Mouse (Mus musculus): Measurements from ENCODE around the gene Kin. TPM values are rescaled to one million over a fixed set of nuclear protein-coding genes. Genes with fewer than 3 reads are reported as not detected.

The Kin gene
- total RNA-seq (2021) = 10 to 100 TPM; 16.5 to 20.0 TPM
- long read RNA-seq, experiment 1, transcript Kin-201 (5 exons, 1,472 nt) = major isoform, 20 of 21 reads
- long read RNA-seq, experiment 1, partial matches to known transcripts = 0 of 21 reads
- long read RNA-seq, experiment 1, other reads (novel, unspliced or antisense) = 1 of 21 reads
- long read RNA-seq, experiment 2, transcript Kin-201 (5 exons, 1,472 nt) = major isoform, 10 of 12 reads
- long read RNA-seq, experiment 2, partial matches to known transcripts = 1 of 12 reads
- long read RNA-seq, experiment 2, other reads (novel, unspliced or antisense) = 1 of 12 reads

- peak; percentile 97 for DNase-seq
Measured at GRCm38 (mm10) chr2:10080310-10081010, at the start of gene Kin, which contains the start of gene Atp5c1. TSS of gene Kin (plus strand) at chr2:10080593. TSS of gene Atp5c1 (minus strand) at chr2:10080510.

- DNase-seq = no peak
Measured at GRCm38 (mm10) chr2:10033684-10034083, 46.7 kb upstream of the Kin start.

DNA sequence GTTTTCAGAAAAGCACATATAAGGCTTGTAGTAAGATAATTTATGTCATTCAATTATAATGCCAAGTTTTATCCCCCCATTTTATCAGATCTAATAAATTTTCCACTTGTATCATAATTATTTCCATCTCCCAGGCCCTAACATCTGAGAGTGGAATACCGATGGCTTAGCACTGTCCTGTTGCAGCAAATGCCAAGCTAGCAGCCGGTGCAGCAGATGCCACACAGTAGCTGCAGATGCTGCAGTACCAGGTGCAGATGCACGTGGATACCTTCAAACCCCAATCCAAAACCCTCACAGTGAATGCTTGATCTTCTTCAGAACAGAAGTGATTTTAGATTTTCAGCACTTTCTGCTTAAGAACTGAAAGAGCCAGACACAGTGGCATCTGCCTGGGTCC is 45.4 kb upstream of the Kin start:
- DNase-seq = no peak

DNA sequence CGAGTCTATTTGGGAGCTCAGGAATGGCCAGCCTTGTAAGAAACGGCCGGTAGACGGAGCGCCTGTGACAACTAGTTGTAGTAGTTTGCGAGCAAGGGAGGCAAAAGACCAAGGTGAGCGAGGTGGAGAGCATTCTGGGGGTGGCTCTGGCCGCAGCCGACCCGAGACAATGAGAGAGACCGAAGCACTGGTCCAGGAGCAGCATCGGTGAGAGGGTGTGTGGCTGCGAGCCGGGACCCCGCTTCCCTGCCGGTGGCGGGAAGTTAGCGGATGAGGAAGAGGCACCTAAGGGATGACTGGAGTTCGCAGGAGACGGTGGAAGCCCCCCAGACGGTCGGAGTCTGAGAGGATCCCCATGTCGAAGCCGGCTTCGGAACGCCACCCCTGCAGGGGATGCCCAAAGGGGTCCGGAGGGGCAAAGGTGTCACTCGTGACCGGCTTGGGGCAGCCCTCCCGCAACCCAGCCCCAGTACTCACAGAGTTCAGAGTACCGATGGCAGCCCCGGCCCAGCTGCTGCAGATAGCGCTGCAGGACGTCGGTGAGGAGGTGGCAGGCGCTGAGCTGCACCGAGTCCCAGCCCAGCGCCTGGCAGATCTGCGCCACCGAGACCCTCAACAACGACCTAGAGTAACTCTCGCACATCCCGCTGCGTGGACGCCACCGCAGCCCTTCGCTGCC is 32.5 kb upstream of the Kin start:
- DNase-seq = peak; percentile 37

GRCm38 (mm10) chr2:10048461-10048860 is 31.9 kb upstream of the Kin start, which contains the start of gene Taf3:
TSS of gene Taf3 (minus strand) at chr2:10048596.
- DNase-seq = peak; percentile 96

- no peak for DNase-seq
Measured at GRCm38 (mm10) chr2:10049456-10049855, 30.9 kb upstream of the Kin start.

- no peak for DNase-seq
Measured at GRCm38 (mm10) chr2:10050878-10051277, 29.5 kb upstream of the Kin start.

DNA sequence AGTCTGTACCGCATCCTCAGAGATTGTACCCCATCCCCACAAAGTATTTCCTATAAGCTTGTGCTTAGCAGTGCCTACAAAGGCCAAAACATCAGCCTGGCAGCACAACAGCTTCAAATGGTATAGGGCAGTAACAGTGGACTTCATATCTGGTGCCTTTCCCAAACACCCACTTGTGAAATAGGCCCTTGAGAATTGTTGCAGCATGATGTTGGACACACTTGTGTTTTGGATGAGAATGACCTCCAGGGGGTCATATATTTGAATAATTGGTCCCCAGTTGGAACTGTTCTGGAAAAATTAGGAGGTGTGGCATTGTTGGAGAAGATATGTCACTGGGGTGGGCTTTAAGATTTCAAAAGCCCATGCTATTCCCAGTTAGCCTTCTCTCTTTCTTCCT is 28.4 kb upstream of the Kin start:
- peak; percentile 42 for DNase-seq

- DNase-seq = no peak
Measured at GRCm38 (mm10) chr2:10058836-10059235, 21.6 kb upstream of the Kin start.

DNA sequence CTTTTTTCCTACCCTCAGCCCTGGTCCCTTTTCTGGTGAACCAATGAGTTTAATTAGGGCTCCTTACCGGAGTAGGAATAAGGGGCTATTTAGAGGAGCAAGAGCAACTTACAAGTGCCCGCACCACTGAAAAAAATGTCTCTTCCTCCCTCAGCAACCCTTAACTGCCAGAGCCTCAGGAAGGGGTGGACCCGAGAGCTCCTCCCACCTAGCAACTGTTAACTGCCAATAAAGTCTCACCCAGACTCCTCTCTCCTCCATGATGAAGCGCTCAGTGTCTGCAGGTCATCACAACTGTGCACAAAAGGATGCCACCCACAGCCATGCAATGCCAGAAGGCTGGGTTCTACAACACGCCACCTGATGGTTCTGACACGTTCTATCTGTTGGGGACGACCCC is 8.6 kb upstream of the Kin start:
- no peak for DNase-seq

GRCm38 (mm10) chr2:10074470-10074869 is 5.9 kb upstream of the Kin start:
- no peak for DNase-seq

- no peak for DNase-seq
Measured at GRCm38 (mm10) chr2:10076675-10077074, 3.7 kb upstream of the Kin start.

DNA sequence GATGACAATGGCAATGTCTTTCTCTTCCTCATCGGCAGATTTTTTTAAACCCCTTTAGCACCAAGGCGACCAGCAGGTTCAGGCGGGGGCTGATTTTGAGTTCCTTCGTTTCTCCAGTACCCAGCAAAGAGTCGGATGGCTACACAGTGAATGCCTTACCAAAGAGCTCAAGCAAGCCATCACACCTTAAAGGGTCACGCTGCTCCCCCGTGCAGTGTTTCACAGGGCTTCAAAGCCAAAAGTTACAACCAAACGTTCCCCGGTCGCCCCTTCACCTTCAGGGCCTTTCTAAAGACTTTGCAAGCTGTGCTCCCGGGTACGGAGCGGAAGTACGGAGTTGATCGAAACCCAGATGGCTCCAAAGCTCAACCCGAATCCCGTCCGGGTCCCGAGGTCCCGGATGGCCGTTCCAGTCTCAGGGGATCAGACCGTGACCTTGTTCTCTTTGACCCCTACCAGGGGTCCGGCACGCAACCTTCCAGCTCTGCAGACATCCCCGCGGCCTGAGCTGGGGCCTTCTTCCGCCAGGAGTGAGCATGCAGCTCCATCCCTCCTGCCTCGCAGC is 566 bp upstream of the Kin start:
- no peak for DNase-seq

- DNase-seq = no peak
Measured at GRCm38 (mm10) chr2:10081453-10082080, 1.2 kb downstream of the Kin start.

DNA sequence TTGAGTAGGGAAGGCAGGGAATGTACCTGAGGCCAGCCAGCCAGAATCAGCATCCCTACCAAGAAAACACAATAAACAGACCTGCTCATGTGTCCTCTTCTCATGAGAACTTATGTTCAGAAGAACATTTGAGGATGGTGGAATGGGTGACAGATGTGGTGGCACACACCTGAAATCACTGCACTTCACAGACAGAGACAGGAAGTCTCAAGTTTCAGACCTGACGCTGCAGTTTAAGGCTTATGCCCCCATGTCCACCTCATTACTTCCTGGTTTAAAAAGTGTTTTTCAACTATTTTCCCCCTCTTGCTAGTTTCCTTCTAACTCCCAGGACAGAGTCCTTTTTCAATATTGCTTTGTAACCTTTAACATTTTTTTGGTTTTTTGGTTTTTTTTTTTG is 2.3 kb downstream of the Kin start:
- no peak for DNase-seq

- peak; percentile 32 for DNase-seq
Measured at GRCm38 (mm10) chr2:10087256-10087850, 7.0 kb downstream of the Kin start.

DNA sequence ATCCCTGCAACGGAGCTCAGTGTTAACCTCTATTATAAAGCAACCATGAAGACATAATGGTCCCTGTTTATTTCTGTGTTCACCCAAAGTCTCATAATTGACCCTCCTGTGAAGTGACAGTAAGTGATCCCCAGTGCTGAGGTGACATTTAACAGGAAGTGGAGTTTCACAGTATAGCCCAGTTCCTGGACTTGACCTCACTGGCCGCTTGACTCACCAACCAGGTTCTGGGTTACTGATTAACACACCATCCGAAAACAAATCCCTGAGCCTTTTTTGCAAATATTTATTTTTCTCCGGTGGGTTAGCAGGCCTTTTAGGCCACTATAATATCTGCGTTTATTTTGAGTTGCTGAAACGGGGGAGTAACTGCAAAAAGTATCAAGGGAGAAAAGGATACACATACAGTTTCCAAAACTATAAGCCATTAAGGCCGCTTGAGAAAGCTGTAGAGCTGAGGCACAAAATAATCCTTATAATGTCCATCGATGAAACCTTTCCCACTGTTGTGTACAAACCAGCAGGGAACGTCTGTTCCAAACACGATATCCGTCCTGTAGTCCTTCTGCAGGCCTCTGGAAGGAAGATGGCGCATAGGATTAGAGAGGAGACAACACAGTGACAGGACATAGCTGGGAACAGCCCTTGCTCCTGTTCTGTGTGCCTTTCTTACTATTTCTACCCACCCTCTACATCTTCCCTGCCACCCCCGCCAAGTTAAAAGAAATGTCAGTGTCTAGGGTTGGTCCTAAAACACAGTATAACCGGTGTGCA is 14.1 kb downstream of the Kin start:
- no peak for DNase-seq

DNA sequence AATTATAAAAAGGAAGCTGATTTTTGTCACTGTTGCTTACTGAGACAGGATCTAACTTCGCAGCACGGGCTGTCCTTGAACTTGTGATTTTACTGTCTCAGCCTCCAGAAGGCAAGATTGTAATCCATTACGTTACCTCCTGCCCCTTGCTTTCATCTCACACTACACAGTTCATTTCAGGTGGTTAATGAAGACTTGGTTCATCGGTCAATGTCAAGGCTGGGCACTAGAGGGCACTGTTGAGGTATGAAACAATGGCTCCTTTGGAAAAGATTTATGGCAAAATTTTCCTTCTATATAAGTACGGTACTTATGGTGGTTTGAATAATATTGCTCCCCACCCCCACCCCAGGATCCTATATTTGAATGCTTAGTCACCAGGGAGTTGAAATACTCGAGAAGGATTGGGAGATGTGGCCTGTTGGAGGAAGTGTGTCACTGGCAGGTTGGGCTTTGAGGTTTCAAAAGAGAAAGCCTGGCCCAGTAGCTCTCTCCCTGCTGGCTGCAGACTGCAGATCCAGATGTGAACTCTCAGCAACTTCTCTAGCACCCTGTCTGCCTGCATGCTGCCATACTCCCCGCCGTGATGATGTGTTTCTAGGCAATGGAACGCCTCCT is 18.3 kb downstream of the Kin start:
- DNase-seq = peak; percentile 71

- no peak for DNase-seq
Measured at GRCm38 (mm10) chr2:10100471-10100870, 20.1 kb downstream of the Kin start.

DNA sequence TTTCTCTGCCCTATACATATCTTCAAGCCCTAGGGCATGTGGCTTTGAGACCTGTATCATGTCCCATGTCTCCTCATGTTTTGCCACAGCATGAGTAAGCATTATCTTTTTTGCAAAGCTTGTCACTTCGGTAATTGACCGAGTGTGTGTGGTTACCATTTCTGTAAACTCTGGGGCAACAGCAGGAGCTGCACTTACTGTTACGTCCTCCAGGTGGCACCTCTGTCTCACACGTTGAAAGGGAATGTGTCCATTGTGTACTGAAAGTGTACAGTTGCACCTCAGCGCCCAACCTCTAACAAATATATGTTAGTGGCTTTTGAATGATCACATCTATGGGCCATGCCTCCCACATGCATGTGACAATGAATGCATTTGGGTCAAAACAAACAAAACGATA is 20.8 kb downstream of the Kin start:
- DNase-seq = peak; percentile 66

All from adrenal gland, postnatal 10 days (tissue).